In the genomic region with DNA sequence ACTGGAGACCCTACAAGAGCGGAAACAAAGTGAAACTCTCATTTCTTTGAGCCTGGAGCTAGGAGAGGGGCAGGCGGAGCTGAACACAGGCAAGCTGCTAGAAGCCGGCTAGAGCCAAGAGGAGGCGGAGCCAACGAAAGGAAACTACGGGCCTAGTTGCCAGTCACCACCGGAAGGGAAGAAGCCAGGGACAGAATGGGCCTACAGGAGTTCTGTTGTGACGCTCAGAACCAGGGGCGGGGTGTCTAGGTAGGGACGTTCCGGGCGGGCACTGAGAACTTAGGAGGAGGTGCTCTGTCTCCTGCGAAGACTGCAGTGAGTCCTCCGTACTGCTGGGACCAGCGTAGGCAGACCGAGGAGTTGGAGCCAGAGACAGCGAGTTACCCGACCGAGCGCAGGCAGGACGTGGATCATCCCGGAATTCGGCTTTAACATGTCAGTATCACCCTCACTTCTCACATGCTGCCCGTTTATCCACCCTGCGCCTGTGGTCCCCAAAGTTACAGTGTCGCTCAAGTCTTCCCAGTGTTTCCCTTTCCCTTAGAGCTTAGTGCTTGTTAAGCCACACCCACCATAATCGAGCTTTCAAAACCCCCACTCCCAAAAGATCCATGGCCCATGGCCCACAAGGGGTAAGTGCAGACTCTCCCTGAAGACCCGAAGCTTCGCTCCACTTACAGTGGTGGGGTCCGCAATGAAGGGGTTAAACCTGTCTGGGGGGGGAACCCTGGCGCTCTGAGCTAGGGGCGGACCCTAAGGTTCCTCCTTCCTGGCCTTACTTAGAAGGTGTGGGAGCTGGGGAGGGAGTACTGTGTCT, we compare ENCODE assay signal across 7 mouse cellular contexts. TPM values are rescaled to one million over a fixed set of nuclear protein-coding genes. Genes with fewer than 3 reads are reported as not detected.
A peak's percentile ranks its signal among the peaks of the same experiment; 100 is the strongest.
DNase-seq lines count a peak whose midpoint lies in the region; ATAC-seq lines count a peak whose summit lies in the region.

A gene (plus strand): TSS at position 318 of the 817 bp plus-strand sequence.

- no peaks in the 10 kb centered on the region for H3K9me3 ChIP-seq in embryonic facial prominence, embryonic 11.5 days (replicated peaks; ENCODE audit: control insufficient read depth, low read length)
- H3K9me3 ChIP-seq in midbrain, embryonic 11.5 days (ENCODE audit: control insufficient read depth, low read length) = no peaks in the 10 kb centered on the region

- intact Hi-C loops in left cerebral cortex, postnatal 4 days (cut with DNase I) = no loop called here

- peak; percentile 95 for DNase-seq in adrenal gland, postnatal 14 days
- DNase-seq in embryonic facial prominence, embryonic 11.5 days (ENCODE audit: low spot score) = peak; percentile 91
- DNase-seq in kidney, adult 11 months = peak; percentile 96
- DNase-seq in left cerebral cortex, postnatal 4 days = peak; percentile 87
- peak; percentile 94 for DNase-seq in midbrain, embryonic 11.5 days (ENCODE audit: low spot score, missing footprints)
- peak; percentile 76 for DNase-seq in spleen, adult 12 weeks (ENCODE audit: low spot score)

- H3K27me3 ChIP-seq in embryonic facial prominence, embryonic 11.5 days (ENCODE audit: control insufficient read depth, insufficient read depth, low read length) = no peaks in the 10 kb centered on the region
- no peaks in the 10 kb centered on the region for H3K27me3 ChIP-seq in midbrain, embryonic 11.5 days (ENCODE audit: control insufficient read depth, insufficient read depth, low read length)

- peak within 1 kb of the TSS; percentile 57 for H3K4me3 ChIP-seq in embryonic facial prominence, embryonic 11.5 days (ENCODE audit: low read depth, low read length)
- H3K4me3 ChIP-seq in midbrain, embryonic 11.5 days (ENCODE audit: low read depth, low read length) = peak within 1 kb of the TSS; percentile 57

- peak within 1 kb of the TSS; percentile 81 for H3K27ac ChIP-seq in embryonic facial prominence, embryonic 11.5 days (replicated peaks; ENCODE audit: low read depth, low read length)
- peak within 1 kb of the TSS; percentile 37; the same call in 1 of the 2 replicates for H3K27ac ChIP-seq in midbrain, embryonic 11.5 days (ENCODE audit: low read depth, low read length)

- no peaks in the 10 kb centered on the region; the same call in 1 of the 2 replicates for H3K4me1 ChIP-seq in embryonic facial prominence, embryonic 11.5 days (ENCODE audit: control insufficient read depth, insufficient read depth, low read length)
- H3K4me1 ChIP-seq in midbrain, embryonic 11.5 days (ENCODE audit: control insufficient read depth, insufficient read depth, low read length) = peaks cover 24% of the 10 kb centered on the region

- ATAC-seq in embryonic facial prominence, embryonic 11.5 days (replicated peaks; ENCODE audit: insufficient number of reproducible peaks, low FRiP score, low TSS enrichment, low read depth) = peak; percentile 60
- peak; percentile 78 for ATAC-seq in granulocyte monocyte progenitor cell, adult 5-6 weeks (replicated peaks; ENCODE audit: poor library complexity, severe bottlenecking)
- peak; percentile 66 for ATAC-seq in midbrain, embryonic 11.5 days (ENCODE audit: low FRiP score)

- WGBS in embryonic facial prominence, embryonic 11.5 days = under 1% methylated on average over 32 of the region's 32 CpGs
- WGBS in midbrain, embryonic 11.5 days = 1% methylated on average over 32 of the region's 32 CpGs

- no peaks in the 10 kb centered on the region for H3K36me3 ChIP-seq in embryonic facial prominence, embryonic 11.5 days (replicated peaks; ENCODE audit: control insufficient read depth, insufficient read depth, low read depth, low read length)
- H3K36me3 ChIP-seq in midbrain, embryonic 11.5 days (ENCODE audit: control insufficient read depth, insufficient read depth, low read length) = no peaks in the 10 kb centered on the region

- peak within 1 kb of the TSS; percentile 75 for H3K9ac ChIP-seq in embryonic facial prominence, embryonic 11.5 days (replicated peaks; ENCODE audit: low read length)
- H3K9ac ChIP-seq in midbrain, embryonic 11.5 days (ENCODE audit: low read length) = peak within 1 kb of the TSS; percentile 79

- peak within 1 kb of the TSS; percentile 88 for H3K4me2 ChIP-seq in embryonic facial prominence, embryonic 11.5 days (ENCODE audit: low read depth, low read length)
- peak within 1 kb of the TSS; percentile 70 for H3K4me2 ChIP-seq in midbrain, embryonic 11.5 days

RNA-seq across cellular contexts. Expression of the gene that starts here (rescaled TPM):
- 1.4 and 1.6 TPM in 2 replicates for total RNA-seq in adrenal gland, postnatal 14 days (2021)
- 0.66 TPM in 2 replicates for polyA plus RNA-seq in embryonic facial prominence, embryonic 11.5 days (2014; fragmentation: Nextera tagmentation; extraction: Ambion mirVana)
- total RNA-seq in granulocyte monocyte progenitor cell, adult 5-6 weeks (2014; fragmentation: Nextera tagmentation) = 0.34 TPM in 1 of 2 replicates, not detected in the other
- 0.26 and 0.46 TPM in 2 replicates for total RNA-seq in granulocyte monocyte progenitor cell, adult 5-6 weeks (2017)
- 1 to 10 TPM; 1.5 to 2.1 TPM for total RNA-seq in left cerebral cortex, postnatal 4 days (2021)
- polyA plus RNA-seq in midbrain, embryonic 11.5 days (2014; fragmentation: Nextera tagmentation; extraction: Ambion mirVana) = 0.33 and 0.47 TPM in 2 replicates

Comparison
In these comparisons a context has a peak if more than half of its experiments do, and no peak if none do; other contexts are left out.
1. Peak in every context shown above with its lines: DNase-seq, ATAC-seq, H3K4me3 ChIP-seq and H3K27ac ChIP-seq.
2. Peak in DNase-seq, ATAC-seq, H3K4me3 ChIP-seq, H3K27ac ChIP-seq, H3K9ac ChIP-seq and H3K4me2 ChIP-seq in embryonic facial prominence, embryonic 11.5 days; RNA of the gene not detected or under 1 TPM.
3. Peak in ATAC-seq in granulocyte monocyte progenitor cell, adult 5-6 weeks; RNA of the gene not detected or under 1 TPM.
4. Peak in DNase-seq, ATAC-seq, H3K4me3 ChIP-seq, H3K27ac ChIP-seq, H3K9ac ChIP-seq and H3K4me2 ChIP-seq in midbrain, embryonic 11.5 days; RNA of the gene not detected or under 1 TPM.